Mouse (Mus musculus) intestine, embryonic 15.5 days (tissue): ENCODE measurements around the gene Tmed1. TPM values are rescaled to one million over a fixed set of nuclear protein-coding genes. Genes with fewer than 3 reads are reported as not detected.
"Not testable (repeated sequence)": the region's sequence is repeated elsewhere in the genome, so short reads cannot be mapped to it uniquely, and the experiment has no call there.

ENCODE experiments used
- ATAC-seq: fragments of 200-750 bp; cut with Nextera tagmentation; 2 replicates; pipeline ENCODE4 v1.8.0; 2017; ENCODE audit warnings: moderate TSS enrichment, moderate library complexity
- H3K27ac ChIP-seq: fragments of 300-500 bp; sonication (generic); 2 replicates; pipeline ENCODE4 v1.5.1; 2015; ENCODE audit warnings: mild to moderate bottlenecking, inconsistent platforms
- H3K27me3 ChIP-seq: fragments of 300-500 bp; sonication (generic); replicated peaks from 2 replicates; pipeline ENCODE4 v1.6.1; 2015; ENCODE audit warnings: inconsistent platforms
- H3K36me3 ChIP-seq: fragments of 300-500 bp; sonication (generic); 2 replicates; pipeline ENCODE4 v1.6.1; 2015; ENCODE audit warnings: inconsistent platforms
- H3K4me1 ChIP-seq: fragments of 300-500 bp; sonication (generic); replicated peaks from 2 replicates; pipeline ENCODE4 v1.6.1; 2015; ENCODE audit warnings: inconsistent platforms
- H3K4me2 ChIP-seq: fragments of 300-500 bp; sonication (generic); replicated peaks from 2 replicates; pipeline ENCODE4 v1.6.1; 2015; ENCODE audit warnings: mild to moderate bottlenecking, inconsistent platforms
- H3K4me3 ChIP-seq: fragments of 300-500 bp; sonication (generic); replicated peaks from 2 replicates; pipeline ENCODE4 v1.5.1; 2015; ENCODE audit warnings: inconsistent platforms
- H3K9ac ChIP-seq: fragments of 300-500 bp; sonication (generic); 2 replicates; pipeline ENCODE4 v1.6.1; 2015; ENCODE audit warnings: inconsistent platforms
- H3K9me3 ChIP-seq: fragments of 300-500 bp; sonication (generic); 2 replicates; pipeline ENCODE4 v1.6.1; 2016; ENCODE audit warnings: inconsistent platforms
- WGBS: fragments of 180-500 bp; shearing (Covaris S2); methylation state at CpG from one replicate; pipeline ENCODE4 v1.1.7; 2015; 5-methylcytosine and 5-hydroxymethylcytosine counted together
- polyA plus RNA-seq: library from polyadenylated mRNA; unstranded; fragments of >200 nt; fragmentation: Nextera tagmentation; extraction: Ambion mirVana; gene quantifications from 2 replicates; pipeline ENCODE4 v1.2.1, GENCODE M21; 2015

Gene Tmed1
- polyA plus RNA-seq, 1 experiment from 2014 or later, result 77.7 TPM

- H3K9me3 ChIP-seq, result no peaks in the 10 kb centered on the region
- peak overlapping the region; percentile 54 for H3K9ac ChIP-seq
- H3K36me3 ChIP-seq, result no peaks in the 10 kb centered on the region
- peak overlapping the region; percentile 77 for H3K4me2 ChIP-seq
- H3K27me3 ChIP-seq, result no peaks in the 10 kb centered on the region
- H3K27ac ChIP-seq, result peak overlapping the region; percentile 96
- peaks cover 17% of the 10 kb centered on the region for H3K4me1 ChIP-seq
- ATAC-seq, result peak; percentile 85
- peak overlapping the region; percentile 84 for H3K4me3 ChIP-seq
- WGBS, result 8% methylated on average over 9 of the region's 9 CpGs
Measured at GRCm38 (mm10) chr9:21545351-21545915, 35.4 kb upstream of the Tmed1 start.

GRCm38 (mm10) chr9:21542001-21542400, 31.9 kb upstream of the Tmed1 start:
- H3K4me1 ChIP-seq, H3K9me3 ChIP-seq, H3K27ac ChIP-seq, H3K4me3 ChIP-seq, H3K9ac ChIP-seq, ATAC-seq, H3K27me3 ChIP-seq, H3K36me3 ChIP-seq, H3K4me2 ChIP-seq: not testable (repeated sequence)
- 93% methylated on average over 2 of the region's 2 CpGs for WGBS

- Histone ChIP-seq H3K4me2 (no peak overlapping the region), H3K9me3 (no peaks in the 10 kb centered on the region), H3K27ac (no peak overlapping the region), H3K9ac (no peak overlapping the region), H3K36me3 (no peaks in the 10 kb centered on the region), H3K4me3 (no peak overlapping the region), H3K4me1 (peaks cover 6% of the 10 kb centered on the region), H3K27me3 (no peaks in the 10 kb centered on the region)
- 72% methylated on average over 7 of the region's 7 CpGs for WGBS
- ATAC-seq, result no peak
Measured at GRCm38 (mm10) chr9:21539981-21540753, 30.1 kb upstream of the Tmed1 start.

- H3K36me3 ChIP-seq, result no peaks in the 10 kb centered on the region
- H3K4me2 ChIP-seq, result no peak overlapping the region
- H3K9me3 ChIP-seq, result no peaks in the 10 kb centered on the region
- H3K4me3 ChIP-seq, result no peak overlapping the region
- H3K27ac ChIP-seq, result no peak overlapping the region
- WGBS, result 78% methylated on average over 4 of the region's 4 CpGs
- no peak for ATAC-seq
- H3K4me1 ChIP-seq, result no peaks in the 10 kb centered on the region
- H3K27me3 ChIP-seq, result no peaks in the 10 kb centered on the region
- H3K9ac ChIP-seq, result no peak overlapping the region
Measured at GRCm38 (mm10) chr9:21537009-21537408, 27.0 kb upstream of the Tmed1 start.

- H3K27me3 ChIP-seq, result no peaks in the 10 kb centered on the region
- no peak overlapping the region for H3K4me3 ChIP-seq
- no peaks in the 10 kb centered on the region for H3K36me3 ChIP-seq
- H3K4me1 ChIP-seq, result no peaks in the 10 kb centered on the region
- H3K9me3 ChIP-seq, result no peaks in the 10 kb centered on the region
- no peak overlapping the region for H3K9ac ChIP-seq
- no peak for ATAC-seq
- H3K4me2 ChIP-seq, result no peak overlapping the region
- WGBS, result 94% methylated on average over 14 of the region's 14 CpGs
- no peak overlapping the region for H3K27ac ChIP-seq
Measured at GRCm38 (mm10) chr9:21536501-21536900, 26.4 kb upstream of the Tmed1 start.

GRCm38 (mm10) chr9:21527917-21528324, 17.9 kb upstream of the Tmed1 start:
- H3K27ac ChIP-seq, result no peak overlapping the region
- ATAC-seq, result no peak
- no peak overlapping the region for H3K4me2 ChIP-seq
- H3K4me3 ChIP-seq, result no peak overlapping the region
- H3K9me3 ChIP-seq, result no peaks in the 10 kb centered on the region
- no peaks in the 10 kb centered on the region for H3K27me3 ChIP-seq
- H3K4me1 ChIP-seq, result no peaks in the 10 kb centered on the region
- H3K36me3 ChIP-seq, result no peaks in the 10 kb centered on the region
- no peak overlapping the region for H3K9ac ChIP-seq
- 66% methylated on average over 1 of the region's 1 CpGs for WGBS

GRCm38 (mm10) chr9:21527100-21527801, 17.2 kb upstream of the Tmed1 start:
- WGBS, result 90% methylated on average over 2 of the region's 2 CpGs
- no peak overlapping the region for H3K27ac ChIP-seq
- no peaks in the 10 kb centered on the region for H3K9me3 ChIP-seq
- H3K9ac ChIP-seq, result no peak overlapping the region
- no peak overlapping the region for H3K4me2 ChIP-seq
- H3K27me3 ChIP-seq, result no peaks in the 10 kb centered on the region
- H3K36me3 ChIP-seq, result no peaks in the 10 kb centered on the region
- H3K4me1 ChIP-seq, result no peaks in the 10 kb centered on the region
- no peak overlapping the region for H3K4me3 ChIP-seq
- no peak for ATAC-seq

GRCm38 (mm10) chr9:21526634-21526944, 16.5 kb upstream of the Tmed1 start:
- Histone ChIP-seq H3K4me3 (no peak overlapping the region), H3K9ac (no peak overlapping the region), H3K9me3 (no peaks in the 10 kb centered on the region), H3K36me3 (no peaks in the 10 kb centered on the region), H3K27ac (no peak overlapping the region), H3K4me2 (no peak overlapping the region), H3K4me1 (no peaks in the 10 kb centered on the region), H3K27me3 (no peaks in the 10 kb centered on the region)
- 58% methylated on average over 3 of the region's 3 CpGs for WGBS
- ATAC-seq, result no peak

- Histone ChIP-seq H3K27me3 (no peaks in the 10 kb centered on the region), H3K4me2 (no peak within 1 kb of the TSS), H3K27ac (no peak within 1 kb of the TSS), H3K9me3 (no peaks in the 10 kb centered on the region), H3K9ac (no peak within 1 kb of the TSS), H3K36me3 (no peaks in the 10 kb centered on the region), H3K4me3 (no peak within 1 kb of the TSS), H3K4me1 (no peaks in the 10 kb centered on the region)
- ATAC-seq, result no peak
- 63% methylated on average over 14 of the region's 14 CpGs for WGBS
Measured at GRCm38 (mm10) chr9:21525937-21526633, 16.0 kb upstream of the Tmed1 start, which contains the start of gene AB124611. Gene AB124611, plus strand, starts transcription at chr9:21526176.

- Histone ChIP-seq H3K9me3 (no peaks in the 10 kb centered on the region), H3K27ac (no peak overlapping the region), H3K4me2 (no peak overlapping the region), H3K27me3 (no peaks in the 10 kb centered on the region), H3K9ac (no peak overlapping the region), H3K36me3 (no peaks in the 10 kb centered on the region), H3K4me1 (no peaks in the 10 kb centered on the region), H3K4me3 (no peak overlapping the region)
- no peak for ATAC-seq
- WGBS, result 74% methylated on average over 7 of the region's 7 CpGs
Measured at GRCm38 (mm10) chr9:21525142-21525936, 15.3 kb upstream of the Tmed1 start.

- H3K4me3 ChIP-seq, ATAC-seq, H3K4me1 ChIP-seq, H3K9me3 ChIP-seq, H3K36me3 ChIP-seq, H3K9ac ChIP-seq, H3K27ac ChIP-seq, H3K27me3 ChIP-seq, H3K4me2 ChIP-seq: not testable (repeated sequence)
- WGBS, result 82% methylated on average over 6 of the region's 6 CpGs
Measured at GRCm38 (mm10) chr9:21518690-21519089, 8.6 kb upstream of the Tmed1 start.
